Mouse (Mus musculus) lung, postnatal 0 days (tissue): ENCODE data around the gene Lta. TPM values are rescaled to one million over a fixed set of nuclear protein-coding genes. Genes with fewer than 3 reads are reported as not detected.
A peak's percentile ranks its signal among the peaks of the same experiment; 100 is the strongest.

ENCODE experiments used
- ATAC-seq: fragments of 200-750 bp; cut with Nextera tagmentation; 2 replicates; pipeline ENCODE4 v1.8.0; 2017; ENCODE audit warnings: moderate library complexity
- DNase-seq: peaks from one replicate; pipeline ENCODE4 v3.0.0-alpha.2; 2016; ENCODE audit warnings: low spot score
- H3K27ac ChIP-seq: fragments of 300-500 bp; sonication (generic); 2 replicates; pipeline ENCODE4 v1.5.1; 2014; ENCODE audit warnings: antibody characterized with exemption, mild to moderate bottlenecking, low read length, mixed read lengths
- H3K27me3 ChIP-seq: fragments of 300-500 bp; sonication (generic); replicated peaks from 2 replicates; pipeline ENCODE4 v1.6.1; 2014; ENCODE audit warnings: low read length, mixed read lengths; ENCODE audit not compliant: insufficient read depth
- H3K36me3 ChIP-seq: fragments of 300-500 bp; sonication (generic); 2 replicates; pipeline ENCODE4 v1.6.1; 2014; ENCODE audit warnings: low read length, mixed read lengths; ENCODE audit not compliant: insufficient read depth
- H3K4me1 ChIP-seq: fragments of 300-500 bp; sonication (generic); 2 replicates; pipeline ENCODE4 v1.6.1; 2014; ENCODE audit warnings: antibody characterized with exemption, low read depth, low read length, mixed read lengths; ENCODE audit not compliant: insufficient read depth
- H3K4me2 ChIP-seq: fragments of 300-500 bp; sonication (generic); replicated peaks from 2 replicates; pipeline ENCODE4 v1.6.1; 2014; ENCODE audit warnings: low read depth, mild to moderate bottlenecking, low read length, moderate library complexity, mixed read lengths
- H3K4me3 ChIP-seq: fragments of 300-500 bp; sonication (generic); 2 replicates; pipeline ENCODE4 v1.5.1; 2014; ENCODE audit warnings: low read depth, low read length
- H3K9ac ChIP-seq: fragments of 300-500 bp; sonication (generic); replicated peaks from 2 replicates; pipeline ENCODE4 v1.6.1; 2014; ENCODE audit warnings: low read depth, mild to moderate bottlenecking
- H3K9me3 ChIP-seq: fragments of 300-500 bp; sonication (generic); 2 replicates; pipeline ENCODE4 v1.6.1; 2016; ENCODE audit warnings: low read length, mixed read lengths
- CTCF ChIP-seq: IDR thresholded peaks from 2 replicates; pipeline ENCODE4 v1.5.1; 2016; ENCODE audit warnings: antibody characterized with exemption, mild to moderate bottlenecking
- EP300 ChIP-seq: IDR thresholded peaks from 2 replicates; pipeline ENCODE4 v1.6.1; 2016; ENCODE audit warnings: antibody characterized with exemption, mild to moderate bottlenecking, control low read depth
- WGBS: fragments of 180-500 bp; shearing (Covaris S2); extraction: QIAGEN DNeasy Blood & Tissue Kit; methylation state at CpG from one replicate; pipeline ENCODE4 v1.1.7; 2014; 5-methylcytosine and 5-hydroxymethylcytosine counted together
- polyA plus RNA-seq: library from polyadenylated mRNA; unstranded; fragments of >200 nt; fragmentation: Nextera tagmentation; extraction: Ambion mirVana; gene quantifications from 2 replicates; pipeline ENCODE4 v1.2.1, GENCODE M21; 2015

Gene Lta
- polyA plus RNA-seq, 1 experiment from 2014 or later: 0.11 TPM

- Histone ChIP-seq H3K4me3 (peak overlapping the region; percentile 97; the same call in 1 of the 2 replicates), H3K4me1 (peaks cover 12% of the 10 kb centered on the region), H3K36me3 (peaks cover 46% of the 10 kb centered on the region), H3K4me2 (no peak overlapping the region; the same call in 1 of the 2 replicates), H3K9me3 (no peaks in the 10 kb centered on the region), H3K9ac (no peak overlapping the region), H3K27ac (peak overlapping the region; percentile 11; the same call in 1 of the 2 replicates), H3K27me3 (no peaks in the 10 kb centered on the region)
- WGBS: 53% methylated on average over 14 of the region's 14 CpGs
- DNase-seq: no peak
- ATAC-seq: no peak
- TF ChIP-seq EP300 (no peak), CTCF (no peak)
These were observed 43.0 kb downstream of the Lta start for GRCm38 (mm10) chr17:35162121-35162520.

DNA sequence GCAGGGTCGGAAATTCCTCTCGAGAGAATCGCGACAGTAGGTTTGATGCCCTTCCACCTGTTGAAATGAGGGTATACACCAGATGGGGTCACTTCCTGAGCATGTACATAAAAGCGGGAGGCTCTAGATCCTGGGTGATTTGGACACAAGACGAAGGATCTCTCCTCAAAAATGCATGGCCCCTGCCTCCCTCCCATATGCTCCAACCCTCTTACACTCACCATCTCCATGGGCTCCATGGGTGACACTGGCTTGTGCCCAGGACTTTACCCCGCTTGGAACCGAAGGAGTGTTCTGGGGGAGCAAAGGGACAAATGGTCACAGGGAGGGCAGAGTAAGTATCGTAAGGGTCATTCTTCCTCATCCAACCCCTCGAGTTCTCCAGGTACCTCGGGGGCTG lies 43.7 kb downstream of the Lta start:
- Histone ChIP-seq H3K36me3 (peaks cover 52% of the 10 kb centered on the region), H3K27ac (no peak overlapping the region), H3K4me2 (no peak overlapping the region), H3K4me3 (no peak overlapping the region), H3K9ac (no peak overlapping the region), H3K27me3 (no peaks in the 10 kb centered on the region), H3K4me1 (peaks cover 12% of the 10 kb centered on the region), H3K9me3 (no peaks in the 10 kb centered on the region)
- 72% methylated on average over 11 of the region's 11 CpGs for WGBS
- DNase-seq (no peak), ATAC-seq (no peak)
- TF ChIP-seq EP300 (no peak), CTCF (no peak)

DNA sequence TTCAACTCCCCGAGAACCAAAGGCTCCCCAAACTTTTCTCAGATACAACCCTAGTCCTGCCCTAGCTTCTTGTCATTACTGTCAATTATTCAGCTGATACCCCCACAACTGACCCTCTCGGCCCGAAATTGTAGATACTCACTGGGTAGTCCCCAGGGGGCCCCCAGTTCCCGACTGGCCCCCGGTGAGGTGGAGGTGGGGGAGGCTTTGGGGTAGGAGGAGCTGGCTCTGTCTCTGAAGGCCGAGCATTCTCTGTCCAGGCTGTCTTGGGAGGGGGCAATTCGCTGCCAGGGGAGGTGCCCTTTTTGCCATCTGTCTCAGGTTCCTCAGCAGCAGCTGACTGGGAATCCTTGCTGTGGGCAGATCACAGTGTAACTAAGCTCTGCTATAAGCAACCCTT lies 45.5 kb downstream of the Lta start:
- Histone ChIP-seq H3K4me2 (no peak overlapping the region), H3K27ac (no peak overlapping the region)
- no peak for DNase-seq

DNA sequence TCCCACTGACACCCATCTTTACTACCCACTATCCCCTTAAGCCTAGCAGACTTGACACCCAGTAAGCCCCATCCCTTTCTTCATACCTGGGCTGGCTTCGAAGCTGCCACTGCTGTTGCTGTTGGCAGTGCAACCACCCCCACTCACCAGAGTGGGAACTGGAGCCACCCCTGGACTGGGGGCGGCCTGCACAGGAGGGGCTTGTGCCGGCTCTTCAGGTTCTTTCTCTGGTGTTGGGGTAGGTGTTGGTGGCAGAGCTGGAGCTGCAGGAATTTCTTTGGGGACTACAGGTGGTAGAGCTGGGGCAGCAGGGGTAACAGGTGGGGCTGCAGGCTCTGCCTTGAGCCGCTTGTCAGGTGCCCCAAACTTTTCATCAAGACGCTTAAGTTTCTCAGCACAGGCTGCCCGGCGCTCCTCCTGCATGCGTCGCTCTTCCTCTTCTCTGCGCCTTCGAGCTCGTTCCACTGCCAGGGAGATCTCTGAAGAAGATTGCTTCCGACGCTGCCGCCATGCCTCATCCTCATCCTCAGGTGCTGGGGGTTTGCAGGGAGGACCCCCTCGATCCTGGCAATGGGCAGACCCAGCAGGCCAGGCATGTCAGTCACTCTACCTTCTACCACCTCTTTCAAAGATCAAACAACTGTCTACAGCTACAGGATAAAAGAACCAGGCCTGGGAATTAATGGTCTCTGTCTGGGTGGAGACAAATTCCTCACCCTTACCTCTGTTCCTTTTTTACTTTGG lies 46.1 kb downstream of the Lta start:
- ATAC-seq (no peak), DNase-seq (no peak)
- H3K4me1 ChIP-seq: peaks cover 6% of the 10 kb centered on the region; the same call in 1 of the 2 replicates
- peaks cover 75% of the 10 kb centered on the region for H3K36me3 ChIP-seq
- H3K27me3 ChIP-seq: no peaks in the 10 kb centered on the region
- no peak overlapping the region for H3K27ac ChIP-seq
- H3K9me3 ChIP-seq: no peaks in the 10 kb centered on the region
- TF ChIP-seq CTCF (no peak), EP300 (no peak)
- H3K9ac ChIP-seq: no peak overlapping the region
- H3K4me2 ChIP-seq: no peak overlapping the region
- WGBS: 91% methylated on average over 16 of the region's 16 CpGs
- no peak overlapping the region for H3K4me3 ChIP-seq

More for the DNA sequence above, 45.5 kb downstream of the Lta start:
- no peak for ATAC-seq
- Histone ChIP-seq H3K36me3 (peaks cover 70% of the 10 kb centered on the region), H3K4me1 (peaks cover 6% of the 10 kb centered on the region; the same call in 1 of the 2 replicates), H3K9ac (no peak overlapping the region), H3K27me3 (no peaks in the 10 kb centered on the region), H3K4me3 (no peak overlapping the region), H3K9me3 (no peaks in the 10 kb centered on the region)
- WGBS: 84% methylated on average over 7 of the region's 7 CpGs
- TF ChIP-seq EP300: no peak
- no peak for TF ChIP-seq CTCF

DNA sequence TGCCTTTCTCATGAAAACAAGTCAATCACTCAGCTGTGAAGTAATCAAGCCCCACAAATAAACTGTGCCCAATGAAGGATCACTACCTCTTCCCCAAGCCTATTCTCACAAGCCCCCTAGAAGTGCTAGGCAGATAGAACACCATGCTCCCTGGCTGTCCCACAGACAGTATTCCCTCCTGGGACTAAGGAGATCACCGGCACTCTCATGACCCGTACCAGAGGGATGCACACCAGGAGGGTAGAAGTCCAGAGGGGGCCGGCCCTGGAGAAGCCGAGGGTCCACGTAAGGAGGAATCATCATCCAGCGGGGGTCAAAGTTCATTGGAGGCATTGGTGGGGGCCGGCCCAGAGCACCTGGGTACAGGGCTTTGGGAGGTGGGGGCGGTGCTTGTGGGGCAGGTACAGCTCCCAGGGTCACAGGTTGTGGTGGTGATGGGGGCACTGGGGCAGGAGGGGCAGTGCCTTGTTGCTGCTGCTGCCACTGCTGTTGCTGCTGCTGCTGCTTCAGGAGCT lies 47.4 kb downstream of the Lta start:
- peaks cover 88% of the 10 kb centered on the region for H3K36me3 ChIP-seq
- H3K27ac ChIP-seq: no peak overlapping the region
- 90% methylated on average over 8 of the region's 8 CpGs for WGBS
- DNase-seq (no peak), ATAC-seq (no peak)
- no peak overlapping the region for H3K4me2 ChIP-seq
- no peak overlapping the region for H3K4me3 ChIP-seq
- no peaks in the 10 kb centered on the region for H3K27me3 ChIP-seq
- peaks cover 6% of the 10 kb centered on the region; the same call in 1 of the 2 replicates for H3K4me1 ChIP-seq
- no peak overlapping the region for H3K9ac ChIP-seq
- no peaks in the 10 kb centered on the region for H3K9me3 ChIP-seq
- TF ChIP-seq EP300: no peak
- no peak for TF ChIP-seq CTCF

DNA sequence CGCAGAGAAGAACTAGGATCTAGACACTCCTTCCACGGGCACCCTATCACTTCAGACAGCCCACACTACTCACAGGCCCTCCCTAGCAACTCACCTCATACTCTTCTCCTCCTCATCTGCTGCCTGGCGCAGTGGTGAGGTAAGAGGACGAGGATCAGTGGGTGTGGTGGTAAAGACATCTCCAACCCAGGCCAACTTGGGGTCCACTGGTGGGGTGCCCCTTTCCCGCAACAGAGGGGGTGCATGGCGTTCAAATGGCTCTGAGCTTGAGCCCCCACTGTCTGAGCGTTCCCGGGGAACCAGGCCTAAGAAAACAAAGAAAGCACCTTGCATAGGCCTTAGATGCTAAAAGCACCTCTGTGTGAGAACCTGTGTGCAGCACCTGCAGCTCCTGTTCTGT lies 47.9 kb downstream of the Lta start:
- no peak for TF ChIP-seq EP300
- no peak overlapping the region for H3K4me3 ChIP-seq
- peaks cover 93% of the 10 kb centered on the region for H3K36me3 ChIP-seq
- no peak overlapping the region for H3K27ac ChIP-seq
- no peaks in the 10 kb centered on the region for H3K9me3 ChIP-seq
- no peak overlapping the region for H3K4me2 ChIP-seq
- no peaks in the 10 kb centered on the region for H3K27me3 ChIP-seq
- no peak for ATAC-seq
- peaks cover 4% of the 10 kb centered on the region; the same call in 1 of the 2 replicates for H3K4me1 ChIP-seq
- WGBS: 86% methylated on average over 8 of the region's 8 CpGs
- no peak for DNase-seq
- no peak overlapping the region for H3K9ac ChIP-seq
